Mouse (Mus musculus) liver, adult 2 months (tissue): Measurements from ENCODE around the gene Zmynd8. TPM values are rescaled to one million over a fixed set of nuclear protein-coding genes. Genes with fewer than 3 reads are reported as not detected.

ENCODE experiments used
- DNase-seq: peaks from one replicate; pipeline ENCODE4 v3.0.0-alpha.2; 2011; ENCODE audit warnings: low read depth, low spot score; ENCODE audit errors: extremely low read depth
- H3K27ac ChIP-seq: fragments of 200-500 bp; replicated peaks from 2 replicates; pipeline ENCODE4 v1.5.1; 2012; ENCODE audit warnings: low read depth, mild to moderate bottlenecking, control low read depth, inconsistent platforms, low read length; ENCODE audit not compliant: insufficient read depth
- H3K27me3 ChIP-seq: fragments of 200-500 bp; 2 replicates; pipeline ENCODE4 v1.6.1; 2012; ENCODE audit warnings: mild to moderate bottlenecking, moderate library complexity, low read length, inconsistent platforms; ENCODE audit not compliant: control insufficient read depth, insufficient read depth
- H3K36me3 ChIP-seq: fragments of 200-500 bp; 2 replicates; pipeline ENCODE4 v1.6.1; 2012; ENCODE audit warnings: low read length, inconsistent platforms; ENCODE audit not compliant: control insufficient read depth, insufficient read depth
- H3K4me1 ChIP-seq: fragments of 200-500 bp; 2 replicates; pipeline ENCODE4 v1.6.1; 2011; ENCODE audit warnings: low read length; ENCODE audit not compliant: control insufficient read depth, insufficient read depth
- H3K4me3 ChIP-seq: fragments of 200-500 bp; 2 replicates; pipeline ENCODE4 v1.5.1; 2011; ENCODE audit warnings: low read depth, mild to moderate bottlenecking, control low read depth, low read length, moderate library complexity; ENCODE audit not compliant: insufficient read depth
- H3K79me2 ChIP-seq: fragments of 200-500 bp; 2 replicates; pipeline ENCODE4 v1.6.1; 2012; ENCODE audit warnings: inconsistent platforms, mild to moderate bottlenecking, low read length, moderate library complexity; ENCODE audit not compliant: control insufficient read depth, insufficient read depth
- H3K9ac ChIP-seq: fragments of 200-500 bp; 2 replicates; pipeline ENCODE4 v1.6.1; 2012; ENCODE audit warnings: low read depth, mild to moderate bottlenecking, control low read depth, inconsistent platforms, low read length
- CTCF ChIP-seq: fragments of 200-500 bp; IDR thresholded peaks from 2 replicates; pipeline ENCODE4 v1.5.1; 2011; ENCODE audit warnings: low read depth, low read length, control low read depth
- POLR2A ChIP-seq: fragments of 200-500 bp; IDR thresholded peaks from 2 replicates; pipeline ENCODE4 v1.6.1; 2011; ENCODE audit warnings: low read length, control low read depth; ENCODE audit not compliant: insufficient read depth; ENCODE audit errors: extremely low read depth
- WGBS: fragments of 180-500 bp; shearing (Covaris S2); methylation state at CpG from one replicate; pipeline ENCODE4 v1.1.7; 2018; 5-methylcytosine and 5-hydroxymethylcytosine counted together
- polyA plus RNA-seq: library from polyadenylated mRNA; depleted of rRNA; stranded (reverse); fragments of >200 nt; gene quantifications from 2 replicates; pipeline ENCODE4 v1.2.3, GENCODE M21; 2012
- total RNA-seq: library from RNA; depleted of rRNA; stranded (reverse); fragments of >200 nt; gene quantifications from 2 replicates; pipeline ENCODE4 v1.2.3, GENCODE M21; 2014

The Zmynd8 gene
- total and polyA plus RNA-seq, 2 experiments, result 7.8 to 10.0 TPM

GRCm38 (mm10) chr2:165881220-165881584 lies 17.6 kb downstream of the Zmynd8 start:
- Histone ChIP-seq H3K79me2 (peaks cover 30% of the 10 kb centered on the region; the same call in 1 of the 2 replicates), H3K9ac (no peak overlapping the region), H3K36me3 (no peaks in the 10 kb centered on the region; the same call in 1 of the 2 replicates), H3K27me3 (no peaks in the 10 kb centered on the region), H3K4me1 (peaks cover 62% of the 10 kb centered on the region), H3K4me3 (no peak overlapping the region), H3K27ac (peak overlapping the region; percentile 82)
- DNase-seq, result no peak
- 41% methylated on average over 3 of the region's 3 CpGs for WGBS
- no peak for TF ChIP-seq POLR2A
- no peak for TF ChIP-seq CTCF

GRCm38 (mm10) chr2:165880501-165881182 lies 18.2 kb downstream of the Zmynd8 start:
- H3K36me3 ChIP-seq, result no peaks in the 10 kb centered on the region; the same call in 1 of the 2 replicates
- peak overlapping the region; percentile 36; the same call in 1 of the 2 replicates for H3K9ac ChIP-seq
- no peak overlapping the region for H3K4me3 ChIP-seq
- peak; percentile 92 for DNase-seq
- no peaks in the 10 kb centered on the region for H3K27me3 ChIP-seq
- peaks cover 33% of the 10 kb centered on the region; the same call in 1 of the 2 replicates for H3K79me2 ChIP-seq
- TF ChIP-seq POLR2A, result no peak
- no peak for TF ChIP-seq CTCF
- peaks cover 57% of the 10 kb centered on the region for H3K4me1 ChIP-seq
- WGBS, result 8% methylated on average over 15 of the region's 15 CpGs
- H3K27ac ChIP-seq, result peak overlapping the region; percentile 82

DNA sequence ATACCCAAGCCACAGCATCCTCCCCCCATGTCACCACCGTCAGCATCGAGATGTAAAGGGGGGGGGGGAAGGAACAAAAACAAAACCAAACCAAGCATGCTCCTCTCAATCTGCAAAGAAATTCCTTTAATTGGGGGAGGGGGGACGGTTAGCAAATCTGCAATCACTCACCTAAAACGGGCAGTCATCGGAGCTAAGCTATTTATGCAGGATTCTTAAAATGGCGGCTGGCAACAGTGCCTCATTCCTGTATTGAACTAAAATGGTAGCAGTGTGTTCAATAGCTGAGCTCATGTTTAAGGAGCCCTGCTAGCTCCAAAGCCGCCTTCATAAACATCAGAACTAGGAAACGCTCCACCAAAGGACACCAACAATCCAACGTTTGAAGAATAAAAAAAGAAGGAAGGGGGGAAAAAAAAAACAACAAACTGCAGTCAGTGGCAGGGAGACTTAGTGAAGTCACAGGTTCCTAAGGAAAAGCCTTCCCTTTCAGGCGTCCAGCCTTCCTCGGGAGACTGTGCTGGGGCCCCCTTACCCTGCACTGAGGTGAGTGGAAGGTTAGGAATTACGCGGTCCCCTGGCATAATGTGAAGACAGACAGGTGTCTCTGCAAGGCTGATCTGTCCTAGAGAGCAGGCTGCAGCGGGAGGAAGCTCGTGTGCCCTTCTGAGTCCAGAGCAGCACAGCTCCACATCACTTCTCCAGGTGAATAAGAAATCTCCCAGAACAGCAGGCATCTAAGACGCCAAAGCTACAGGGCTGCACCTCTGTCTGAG lies 19.2 kb downstream of the Zmynd8 start:
- DNase-seq, result no peak
- H3K27me3 ChIP-seq, result no peaks in the 10 kb centered on the region
- no peak overlapping the region for H3K4me3 ChIP-seq
- peaks cover 41% of the 10 kb centered on the region; the same call in 1 of the 2 replicates for H3K79me2 ChIP-seq
- no peak for TF ChIP-seq CTCF
- 40% methylated on average over 16 of the region's 16 CpGs for WGBS
- peaks cover 49% of the 10 kb centered on the region for H3K4me1 ChIP-seq
- H3K36me3 ChIP-seq, result peaks cover 3% of the 10 kb centered on the region; the same call in 1 of the 2 replicates
- peak overlapping the region; percentile 36 for H3K9ac ChIP-seq
- peak overlapping the region; percentile 82 for H3K27ac ChIP-seq

- Histone ChIP-seq H3K79me2 (peaks cover 44% of the 10 kb centered on the region; the same call in 1 of the 2 replicates), H3K36me3 (peaks cover 3% of the 10 kb centered on the region; the same call in 1 of the 2 replicates), H3K4me1 (peaks cover 54% of the 10 kb centered on the region), H3K27me3 (no peaks in the 10 kb centered on the region), H3K4me3 (no peak overlapping the region), H3K27ac (peak overlapping the region; percentile 32), H3K9ac (0 out of 2 replicates have a peak overlapping the region, but pooled peaks have one; percentile 13)
- no peak for DNase-seq
- no peak for TF ChIP-seq POLR2A
- WGBS, result 69% methylated on average over 8 of the region's 8 CpGs
Observed at GRCm38 (mm10) chr2:165878907-165879361, 19.9 kb downstream of the Zmynd8 start.

GRCm38 (mm10) chr2:165878021-165878585 lies 20.7 kb downstream of the Zmynd8 start:
- Histone ChIP-seq H3K79me2 (peaks cover 44% of the 10 kb centered on the region; the same call in 1 of the 2 replicates), H3K9ac (no peak overlapping the region), H3K4me3 (no peak overlapping the region), H3K27ac (peak overlapping the region; percentile 29), H3K4me1 (peaks cover 59% of the 10 kb centered on the region), H3K36me3 (peaks cover 3% of the 10 kb centered on the region; the same call in 1 of the 2 replicates), H3K27me3 (no peaks in the 10 kb centered on the region)
- no peak for TF ChIP-seq POLR2A
- DNase-seq, result no peak
- 11% methylated on average over 10 of the region's 10 CpGs for WGBS
